Mouse (Mus musculus) stomach, embryonic 14.5 days (tissue): ENCODE results near the gene Tmem198b. TPM values are rescaled to one million over a fixed set of nuclear protein-coding genes. Genes with fewer than 3 reads are reported as not detected.

Experiments used
- ATAC-seq: fragments of 200-750 bp; cut with Nextera tagmentation; 2 replicates; pipeline ENCODE4 v1.8.0; 2017; ENCODE audit warnings: low read depth, moderate TSS enrichment; ENCODE audit not compliant: insufficient number of reproducible peaks, insufficient read depth, low FRiP score
- H3K27ac ChIP-seq: fragments of 300-500 bp; sonication (generic); 2 replicates; pipeline ENCODE4 v1.5.1; 2014; ENCODE audit warnings: mild to moderate bottlenecking, low read length, moderate library complexity, mixed read lengths
- H3K27me3 ChIP-seq: fragments of 300-500 bp; sonication (generic); 2 replicates; pipeline ENCODE4 v1.6.1; 2014; ENCODE audit warnings: low read length, control low read depth, mixed read lengths; ENCODE audit not compliant: control insufficient read depth, insufficient read depth
- H3K36me3 ChIP-seq: fragments of 300-500 bp; sonication (generic); 2 replicates; pipeline ENCODE4 v1.6.1; 2014; ENCODE audit warnings: mild to moderate bottlenecking, control low read depth, low read length, moderate library complexity, mixed read lengths; ENCODE audit not compliant: control insufficient read depth, insufficient read depth
- H3K4me1 ChIP-seq: fragments of 300-500 bp; sonication (generic); 2 replicates; pipeline ENCODE4 v1.6.1; 2014; ENCODE audit warnings: low read length, control low read depth, mixed read lengths; ENCODE audit not compliant: control insufficient read depth, insufficient read depth
- H3K4me2 ChIP-seq: fragments of 300-500 bp; sonication (generic); replicated peaks from 2 replicates; pipeline ENCODE4 v1.6.1; 2014; ENCODE audit warnings: low read depth, low read length, control low read depth
- H3K4me3 ChIP-seq: fragments of 300-500 bp; sonication (generic); 2 replicates; pipeline ENCODE4 v1.5.1; 2014; ENCODE audit warnings: low read depth, low read length, control low read depth
- H3K9ac ChIP-seq: fragments of 300-500 bp; sonication (generic); replicated peaks from 2 replicates; pipeline ENCODE4 v1.6.1; 2014; ENCODE audit warnings: low read depth, mild to moderate bottlenecking, control low read depth, low read length, moderate library complexity, mixed read lengths
- H3K9me3 ChIP-seq: fragments of 300-500 bp; sonication (generic); 2 replicates; pipeline ENCODE4 v1.6.1; 2016; ENCODE audit warnings: low read depth, low read length, control low read depth; ENCODE audit not compliant: control insufficient read depth
- WGBS: fragments of 180-500 bp; shearing (Covaris S2); extraction: QIAGEN DNeasy Blood & Tissue Kit; methylation state at CpG from one replicate; pipeline ENCODE4 v1.1.7; 2014; 5-methylcytosine and 5-hydroxymethylcytosine counted together
- polyA plus RNA-seq: library from polyadenylated mRNA; unstranded; fragments of >200 nt; fragmentation: Nextera tagmentation; extraction: Ambion mirVana; gene quantifications from 2 replicates; pipeline ENCODE4 v1.2.1, GENCODE M21; 2014

Gene Tmem198b
- polyA plus RNA-seq, 1 experiment from 2014 or later, result 17.2 TPM

- WGBS, result 94% methylated on average over 1 of the region's 1 CpGs
- H3K27ac ChIP-seq, result no peak overlapping the region
- H3K4me2 ChIP-seq, result no peak overlapping the region
- ATAC-seq, result no peak
- no peaks in the 10 kb centered on the region for H3K9me3 ChIP-seq
- no peak overlapping the region for H3K9ac ChIP-seq
- H3K4me1 ChIP-seq, result no peaks in the 10 kb centered on the region
- H3K4me3 ChIP-seq, result no peak overlapping the region
- H3K27me3 ChIP-seq, result no peaks in the 10 kb centered on the region
- no peaks in the 10 kb centered on the region for H3K36me3 ChIP-seq
Measured at GRCm38 (mm10) chr10:128793258-128793657, 10.9 kb downstream of the Tmem198b start.

- Histone ChIP-seq H3K4me3 (no peak overlapping the region), H3K4me2 (no peak overlapping the region), H3K4me1 (no peaks in the 10 kb centered on the region), H3K27ac (no peak overlapping the region), H3K36me3 (no peaks in the 10 kb centered on the region), H3K9ac (no peak overlapping the region), H3K9me3 (no peaks in the 10 kb centered on the region), H3K27me3 (no peaks in the 10 kb centered on the region)
- no peak for ATAC-seq
Measured at GRCm38 (mm10) chr10:128792041-128792440, 12.1 kb downstream of the Tmem198b start.

DNA sequence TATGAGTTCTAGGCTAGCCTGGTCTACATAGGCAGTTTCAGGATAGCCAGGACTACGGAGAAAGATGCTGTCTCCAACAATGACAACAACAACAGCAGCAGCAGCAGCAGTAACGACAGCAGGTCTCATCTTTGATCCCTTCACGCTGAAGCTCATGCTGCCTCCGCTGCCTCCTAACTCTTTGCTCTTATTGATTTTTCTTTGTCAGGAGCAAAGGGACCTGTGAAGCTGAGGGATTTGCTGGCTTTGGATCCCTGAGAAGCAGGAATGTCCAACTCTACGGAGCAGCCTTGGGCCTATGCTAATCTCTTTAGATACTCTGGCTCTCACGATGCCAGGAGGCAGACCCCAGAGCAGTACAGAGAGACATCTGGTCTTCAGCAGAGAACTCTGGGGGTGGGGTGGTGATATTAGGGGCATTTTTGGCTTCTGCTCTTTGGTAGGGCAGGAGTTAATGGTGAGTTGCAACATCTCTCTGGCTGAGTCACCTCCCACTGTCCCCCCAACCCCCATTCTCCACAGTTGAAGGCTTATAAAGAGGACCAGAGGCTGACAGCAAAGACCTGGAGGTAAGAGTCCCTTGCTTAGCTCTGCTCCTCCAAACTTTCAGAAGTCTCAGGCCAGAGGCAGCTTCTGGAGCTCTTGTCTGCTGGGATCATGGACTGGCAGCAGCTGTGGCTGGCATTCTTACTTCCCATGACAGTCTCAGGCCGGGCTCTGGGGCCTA lies 13.6 kb downstream of the Tmem198b start, which contains the start of gene Mmp19:
TSS of gene Mmp19 (plus strand) at position 513 of the 727 bp plus-strand sequence.
- Histone ChIP-seq H3K4me1 (no peaks in the 10 kb centered on the region), H3K4me3 (no peak within 1 kb of the TSS), H3K4me2 (no peak within 1 kb of the TSS), H3K36me3 (no peaks in the 10 kb centered on the region), H3K9me3 (no peaks in the 10 kb centered on the region), H3K9ac (no peak within 1 kb of the TSS), H3K27me3 (no peaks in the 10 kb centered on the region), H3K27ac (no peak within 1 kb of the TSS)
- ATAC-seq, result no peak
- WGBS, result 61% methylated on average over 7 of the region's 7 CpGs

GRCm38 (mm10) chr10:128780200-128780599 lies 24.0 kb downstream of the Tmem198b start:
- no peak overlapping the region for H3K4me3 ChIP-seq
- H3K4me1 ChIP-seq, result peaks cover 10% of the 10 kb centered on the region
- 100% methylated on average over 1 of the region's 1 CpGs for WGBS
- H3K4me2 ChIP-seq, result no peak overlapping the region
- H3K36me3 ChIP-seq, result no peaks in the 10 kb centered on the region
- no peak for ATAC-seq
- H3K27ac ChIP-seq, result no peak overlapping the region
- no peaks in the 10 kb centered on the region; the same call in 1 of the 2 replicates for H3K9me3 ChIP-seq
- H3K9ac ChIP-seq, result no peak overlapping the region
- H3K27me3 ChIP-seq, result no peaks in the 10 kb centered on the region

DNA sequence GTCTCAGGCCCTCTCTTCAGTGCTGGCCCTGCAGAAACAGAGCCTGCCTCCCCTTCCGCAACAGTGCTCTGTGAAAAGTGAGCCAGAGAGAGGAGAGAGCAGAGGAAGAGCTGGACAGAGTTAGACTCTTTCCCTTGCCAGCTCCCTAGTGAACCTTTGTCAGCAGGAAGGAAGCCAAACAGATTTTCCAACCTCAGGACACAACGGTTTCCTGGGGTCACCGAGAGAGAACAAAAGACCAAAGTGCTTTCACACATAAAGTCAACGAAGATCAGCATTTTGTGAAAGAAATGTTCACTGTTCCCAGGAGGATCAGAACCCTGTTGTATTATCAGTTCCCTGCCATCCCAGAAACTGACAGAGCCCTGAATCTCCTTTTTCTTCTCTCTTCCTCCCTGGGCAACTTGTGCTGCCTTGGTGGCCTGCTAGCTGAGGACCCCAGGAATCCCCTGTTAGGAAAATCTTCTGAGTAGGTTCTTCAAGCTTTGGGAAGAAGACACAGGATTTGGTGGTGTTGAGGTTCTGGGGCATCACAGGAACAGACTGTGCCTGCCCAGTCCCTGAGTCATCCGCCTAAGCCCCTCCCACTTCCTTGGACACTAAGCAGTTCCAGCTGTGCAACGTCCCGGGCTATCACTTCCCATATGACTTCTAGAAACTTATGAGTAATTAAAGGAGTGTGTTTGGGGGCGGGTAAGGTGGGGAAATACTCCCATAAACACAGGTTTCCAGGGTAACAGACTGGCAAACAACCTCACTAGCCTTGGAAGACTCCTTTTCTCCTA lies 25.0 kb downstream of the Tmem198b start:
- Histone ChIP-seq H3K27me3 (no peaks in the 10 kb centered on the region), H3K9me3 (no peaks in the 10 kb centered on the region; the same call in 1 of the 2 replicates), H3K4me1 (peaks cover 10% of the 10 kb centered on the region), H3K27ac (peak overlapping the region; percentile 62; the same call in 1 of the 2 replicates), H3K36me3 (no peaks in the 10 kb centered on the region), H3K4me3 (no peak overlapping the region), H3K9ac (no peak overlapping the region), H3K4me2 (no peak overlapping the region)
- ATAC-seq, result peak; percentile 91; the same call in 1 of the 2 replicates
- WGBS, result 25% methylated on average over 8 of the region's 8 CpGs

- H3K27me3 ChIP-seq, result no peaks in the 10 kb centered on the region
- peaks cover 10% of the 10 kb centered on the region for H3K4me1 ChIP-seq
- H3K27ac ChIP-seq, result peak overlapping the region; percentile 62; the same call in 1 of the 2 replicates
- no peak for ATAC-seq
- 92% methylated on average over 2 of the region's 2 CpGs for WGBS
- H3K4me2 ChIP-seq, result no peak overlapping the region
- no peaks in the 10 kb centered on the region for H3K9me3 ChIP-seq
- no peaks in the 10 kb centered on the region for H3K36me3 ChIP-seq
- no peak overlapping the region for H3K9ac ChIP-seq
- no peak overlapping the region for H3K4me3 ChIP-seq
Measured at GRCm38 (mm10) chr10:128778441-128778840, 25.7 kb downstream of the Tmem198b start.

GRCm38 (mm10) chr10:128773685-128774084 lies 30.5 kb downstream of the Tmem198b start:
- no peak for ATAC-seq

DNA sequence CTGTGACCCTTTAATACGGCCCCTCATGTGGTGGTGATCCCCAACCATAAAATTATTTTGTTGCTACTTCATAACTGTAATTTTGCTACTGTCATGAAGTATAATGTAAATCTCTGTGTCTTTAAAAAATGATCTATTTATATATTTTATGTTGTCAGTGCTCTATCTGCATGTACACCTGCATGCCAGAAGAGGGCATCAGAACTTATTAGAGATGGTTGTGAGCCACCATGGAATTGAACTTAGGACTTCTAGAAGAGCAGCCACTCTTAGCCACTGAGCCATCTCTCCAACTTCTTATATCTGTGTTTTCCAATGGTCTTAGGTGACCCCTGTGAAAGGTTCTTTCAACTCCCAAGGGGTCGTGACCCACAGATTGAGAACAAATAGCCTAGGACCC lies 31.3 kb downstream of the Tmem198b start:
- Histone ChIP-seq H3K4me2 (no peak overlapping the region), H3K4me1 (no peaks in the 10 kb centered on the region)
- ATAC-seq, result no peak

More at GRCm38 (mm10) chr10:128773685-128774084, 30.5 kb downstream of the Tmem198b start:
- Histone ChIP-seq H3K9ac (no peak overlapping the region), H3K27ac (no peak overlapping the region), H3K36me3 (no peaks in the 10 kb centered on the region), H3K4me2 (no peak overlapping the region), H3K27me3 (no peaks in the 10 kb centered on the region), H3K4me3 (no peak overlapping the region), H3K4me1 (peaks cover 5% of the 10 kb centered on the region; the same call in 1 of the 2 replicates), H3K9me3 (no peaks in the 10 kb centered on the region)
- WGBS, result 28% methylated on average over 5 of the region's 5 CpGs

More for the DNA sequence above, 31.3 kb downstream of the Tmem198b start:
- WGBS, result 72% methylated on average over 2 of the region's 2 CpGs
- no peaks in the 10 kb centered on the region for H3K27me3 ChIP-seq
- H3K9me3 ChIP-seq, result no peaks in the 10 kb centered on the region
- H3K36me3 ChIP-seq, result no peaks in the 10 kb centered on the region
- H3K9ac ChIP-seq, result no peak overlapping the region
- H3K27ac ChIP-seq, result no peak overlapping the region
- H3K4me3 ChIP-seq, result no peak overlapping the region
